Comparison of ENCODE assay signal across 7 mouse cellular contexts in the genomic region with DNA sequence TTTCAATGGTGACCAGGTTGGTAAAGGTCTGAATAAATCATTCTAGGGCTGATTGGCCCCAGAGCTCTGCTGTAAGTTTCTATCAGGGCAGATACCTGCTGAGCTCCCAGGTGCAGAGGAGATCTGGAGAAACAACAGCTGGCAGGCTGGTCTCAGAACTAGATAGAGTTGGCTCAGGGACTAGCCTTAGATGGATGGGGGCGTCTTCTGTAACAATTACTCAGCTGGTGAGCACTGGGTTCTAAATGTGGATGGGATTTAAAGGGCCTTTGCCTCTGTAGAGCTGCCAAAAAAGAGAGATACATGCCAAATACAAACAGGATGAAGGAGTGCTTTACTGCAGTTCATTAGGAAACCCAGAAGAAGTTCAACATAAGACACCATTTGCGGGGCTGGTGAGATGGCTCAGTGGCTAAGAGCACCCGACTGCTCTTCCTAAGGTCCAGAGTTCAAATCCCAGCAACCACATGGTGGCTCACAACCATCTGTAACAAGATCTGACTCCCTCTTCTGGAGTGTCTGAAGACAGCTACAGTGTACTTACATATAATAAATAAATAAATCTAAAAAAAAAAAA. TPM values are rescaled to one million over a fixed set of nuclear protein-coding genes. Genes with fewer than 3 reads are reported as not detected.
DNase-seq lines count a peak whose midpoint lies in the region; ATAC-seq and TF ChIP-seq lines count a peak whose summit lies in the region.
"Not testable (repeated sequence)": the region's sequence is repeated elsewhere in the genome, so short reads cannot be mapped to it uniquely, and the experiment has no call there.
"Had no signal": no experiment of that assay in that cellular context is flagged by ENCODE, and none has a peak within 500 bp of the region (broad histone marks: within the 10 kb centered on the region; RNA-seq: fewer than 3 reads in every experiment).

No protein-coding gene starts in this region.

- H3K4me1 ChIP-seq in MEL (ENCODE audit: control insufficient read depth in 1 of 2, insufficient read depth in 2 of 2, low read length in 2 of 2); hindbrain, postnatal 0 days (ENCODE audit: insufficient read depth, low read length); lung, embryonic 14.5 days (ENCODE audit: insufficient read depth): not testable (repeated sequence)
- peaks cover 18% of the 10 kb centered on the region for H3K4me1 ChIP-seq in hindbrain, embryonic 15.5 days (replicated peaks)

- DNase-seq in MEL (ENCODE audit: low read depth, low spot score), result not testable (repeated sequence)
- peak; percentile 34 for DNase-seq in brain, embryonic 14.5 days (ENCODE audit: low read depth)
- DNase-seq in hindbrain, postnatal 0 days (ENCODE audit: low spot score), result peak; percentile 9
- peak; percentile 23 for DNase-seq in lung, embryonic 14.5 days

- H3K4me3 ChIP-seq in MEL (ENCODE audit: control insufficient read depth in 1 of 2, insufficient read depth in 1 of 2, low read depth in 2 of 2, low read length in 2 of 2); hindbrain, embryonic 15.5 days; hindbrain, postnatal 0 days (ENCODE audit: low read length); lung, embryonic 14.5 days (ENCODE audit: low read depth, low read length): not testable (repeated sequence)

- not testable (repeated sequence) for H3K27me3 ChIP-seq in MEL (ENCODE audit: control insufficient read depth in 1 of 2, insufficient read depth in 2 of 2, low read length in 2 of 2); hindbrain, embryonic 15.5 days; hindbrain, postnatal 0 days (ENCODE audit: insufficient read depth, low read length); lung, embryonic 14.5 days (ENCODE audit: insufficient read depth, low read length)

- not testable (repeated sequence) for H3K9me3 ChIP-seq in MEL (replicated peaks; ENCODE audit: insufficient read depth, low read length); hindbrain, embryonic 15.5 days; hindbrain, postnatal 0 days (ENCODE audit: low read length); lung, embryonic 14.5 days (ENCODE audit: low read depth, low read length)

- not testable (repeated sequence) for H3K9ac ChIP-seq in MEL (ENCODE audit: control insufficient read depth, low read depth, low read length, poor library complexity, severe bottlenecking); hindbrain, embryonic 15.5 days; hindbrain, postnatal 0 days (replicated peaks; ENCODE audit: low read length); lung, embryonic 14.5 days

- not testable (repeated sequence) for TF ChIP-seq EP300 in MEL (IDR thresholded peaks at IDR 0.05; ENCODE audit: low read depth in 1 of 2, low read length in 2 of 2)

- 64% methylated on average over 3 of the region's 3 CpGs for WGBS in hindbrain, embryonic 15.5 days
- WGBS in hindbrain, postnatal 0 days, result 45% methylated on average over 3 of the region's 3 CpGs
- 58% methylated on average over 3 of the region's 3 CpGs for WGBS in lung, embryonic 14.5 days

- not testable (repeated sequence) for TF ChIP-seq RAD21 in MEL (IDR thresholded peaks at IDR 0.05; ENCODE audit: low read depth, low read length)

- not testable (repeated sequence) for TF ChIP-seq CTCF in MEL (IDR thresholded peaks at IDR 0.05 in 2 of 3, conservative IDR thresholded peaks at IDR 0.05 in 1 of 3; ENCODE audit: control insufficient read depth in 1 of 3, insufficient read depth in 1 of 3, low read depth in 2 of 3, low read length in 3 of 3, poor library complexity in 1 of 3, severe bottlenecking in 1 of 3); brain, embryonic 14.5 days (IDR thresholded peaks at IDR 0.05; ENCODE audit: borderline replicate concordance, extremely low read depth, insufficient read depth, insufficient read length); hindbrain, postnatal 0 days (IDR thresholded peaks at IDR 0.05; ENCODE audit: low read depth); lung, embryonic 14.5 days (IDR thresholded peaks at IDR 0.05; ENCODE audit: low read depth)

- not testable (repeated sequence) for H3K79me2 ChIP-seq in MEL (ENCODE audit: control insufficient read depth, insufficient read depth, low read length, poor library complexity)

- not testable (repeated sequence) for H3K36me3 ChIP-seq in MEL (ENCODE audit: control insufficient read depth in 1 of 2, insufficient read depth in 2 of 2, low read length in 2 of 2); hindbrain, embryonic 15.5 days; hindbrain, postnatal 0 days (ENCODE audit: insufficient read depth, low read length); lung, embryonic 14.5 days (ENCODE audit: insufficient read depth)

- not testable (repeated sequence) for H3K4me2 ChIP-seq in hindbrain, embryonic 15.5 days; hindbrain, postnatal 0 days (ENCODE audit: low read depth, low read length); lung, embryonic 14.5 days

- ATAC-seq in hindbrain, embryonic 15.5 days (ENCODE audit: low FRiP score, low read depth), result peak; percentile 66
- ATAC-seq in hindbrain, postnatal 0 days; lung, embryonic 14.5 days (ENCODE audit: insufficient read depth): not testable (repeated sequence)

- TF ChIP-seq POLR2A in MEL (IDR thresholded peaks at IDR 0.05; ENCODE audit: control insufficient read depth in 1 of 2, insufficient read depth in 1 of 2, low read depth in 1 of 2, low read length in 2 of 2, poor library complexity in 1 of 2); brain, embryonic 14.5 days (IDR thresholded peaks at IDR 0.05; ENCODE audit: borderline replicate concordance, extremely low read depth, insufficient read depth, insufficient read length, poor library complexity, severe bottlenecking): not testable (repeated sequence)

- not testable (repeated sequence) for H3K27ac ChIP-seq in MEL (ENCODE audit: control insufficient read depth, low read depth, low read length); hindbrain, embryonic 15.5 days (replicated peaks); hindbrain, postnatal 0 days; lung, embryonic 14.5 days (ENCODE audit: low read depth)

TF ChIP-seq in MEL, 35 proteins besides CTCF, POLR2A, EP300 and RAD21:
- TF ChIP-seq TBP (IDR thresholded peaks at IDR 0.05; ENCODE audit: low read depth, low read length), result peak; percentile 94

RNA-seq across cellular contexts. Expression of gene Akap6, which starts 24.9 kb away (rescaled TPM):
- under 0.01 TPM in 1 of 2 replicates, not detected in the other for total RNA-seq in MEL (2012; rRNA removed)
- polyA plus RNA-seq in MEL (2012; ENCODE audit: insufficient read depth in 1 of 2, insufficient read length in 2 of 2, low read depth in 1 of 2, low replicate concordance in 2 of 2, missing spikeins in 1 of 2), result not detected
- polyA plus RNA-seq in brain, embryonic 14.5 days (2012; rRNA removed), result 14.5 and 26.0 TPM in 2 replicates
- 24.3 and 28.5 TPM in 2 replicates for polyA plus RNA-seq in hindbrain, embryonic 15.5 days (2015; fragmentation: Nextera tagmentation; extraction: Ambion mirVana)
- 77.3 and 87.2 TPM in 2 replicates for total RNA-seq in hindbrain, postnatal 0 days (2014; rRNA removed)
- 19.9 and 21.3 TPM in 2 replicates for polyA plus RNA-seq in hindbrain, postnatal 0 days (2015; fragmentation: Nextera tagmentation; extraction: Ambion mirVana)
- 0.51 and 0.68 TPM in 2 replicates for polyA plus RNA-seq in lung, embryonic 14.5 days (2014; fragmentation: Nextera tagmentation; extraction: Ambion mirVana)
- polyA plus RNA-seq: erythroblast, embryonic 14.5 days; G1E had no signal
